Mouse (Mus musculus): Measurements from ENCODE around the gene Vstm4. TPM values are rescaled to one million over a fixed set of nuclear protein-coding genes. Genes with fewer than 3 reads are reported as not detected.

The Vstm4 gene
- total RNA-seq (2021): 1 to 10 TPM; 3.9 to 4.5 TPM
- long read RNA-seq, experiment 1, transcript Vstm4-201 (8 exons, 2,745 nt): major isoform, 16 of 16 reads
- long read RNA-seq, experiment 1, partial matches to known transcripts: 0 of 16 reads
- long read RNA-seq, experiment 1, other reads (novel, unspliced or antisense): 0 of 16 reads
- long read RNA-seq, experiment 2, transcript Vstm4-201 (8 exons, 2,745 nt): major isoform, 6 of 7 reads
- long read RNA-seq, experiment 2, partial matches to known transcripts: 1 of 7 reads
- long read RNA-seq, experiment 2, other reads (novel, unspliced or antisense): 0 of 7 reads

- DNase-seq (ENCODE audit: low spot score in 2 of 2): peak; percentile 25 to 47
Observed at GRCm38 (mm10) chr14:32856681-32857328, at the start of gene Vstm4. Vstm4 (plus strand) TSS chr14:32856756.

DNA sequence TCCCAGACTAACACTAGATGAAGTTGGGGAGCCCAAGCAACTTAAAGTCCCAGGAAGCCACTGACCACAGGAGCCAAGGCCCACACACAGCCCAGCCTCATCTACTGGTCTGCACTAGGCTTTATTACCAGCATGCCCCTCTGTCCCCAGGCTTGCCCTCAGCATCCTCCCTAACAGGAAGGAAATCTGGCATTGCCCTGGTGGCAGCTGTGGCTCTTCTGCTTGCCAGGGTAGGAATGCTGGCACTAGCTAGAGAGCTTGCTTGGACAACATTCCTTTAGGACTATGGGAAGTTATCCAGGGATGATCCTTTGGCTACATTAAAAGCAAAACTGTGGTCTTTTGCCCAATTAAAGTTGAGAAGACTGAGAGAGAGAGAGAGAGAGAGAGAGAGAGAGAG lies 46.4 kb upstream of the Vstm4 start:
- DNase-seq (ENCODE audit: low spot score in 2 of 2): no peak

- no peak for DNase-seq (ENCODE audit: low spot score in 2 of 2)
Observed at GRCm38 (mm10) chr14:32812429-32812828, 44.1 kb upstream of the Vstm4 start.

GRCm38 (mm10) chr14:32814961-32815360 lies 41.6 kb upstream of the Vstm4 start:
- DNase-seq (ENCODE audit: low spot score in 2 of 2): no peak

- DNase-seq (ENCODE audit: low spot score in 2 of 2): no peak
Observed at GRCm38 (mm10) chr14:32816533-32816932, 40.0 kb upstream of the Vstm4 start.

DNA sequence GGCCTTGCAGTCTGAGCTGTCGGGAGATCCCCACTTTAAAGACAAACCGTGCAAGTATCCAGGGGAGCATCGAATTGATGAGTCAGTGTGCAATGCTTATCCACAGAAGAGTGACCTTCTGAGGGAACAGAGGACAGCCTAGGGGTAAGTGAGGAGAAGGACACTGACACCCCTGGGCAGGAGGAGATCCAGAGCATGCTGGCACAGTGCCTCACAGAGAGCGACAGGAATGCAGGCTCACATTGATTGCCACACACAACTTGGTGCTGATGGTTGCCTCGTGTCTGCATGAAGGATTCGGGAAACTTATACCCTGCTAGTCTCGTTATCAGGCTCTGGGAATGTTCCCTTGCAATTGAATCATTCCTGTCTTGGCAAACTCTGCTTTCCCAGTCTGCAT lies 39.3 kb upstream of the Vstm4 start:
- DNase-seq (ENCODE audit: low spot score in 2 of 2): no peak

- no peak for DNase-seq (ENCODE audit: low spot score in 2 of 2)
Observed at GRCm38 (mm10) chr14:32819297-32819696, 37.3 kb upstream of the Vstm4 start.

GRCm38 (mm10) chr14:32822812-32823211 lies 33.7 kb upstream of the Vstm4 start:
- no peak for DNase-seq (ENCODE audit: low spot score in 2 of 2)

- DNase-seq (ENCODE audit: low spot score in 2 of 2): no peak
Observed at GRCm38 (mm10) chr14:32823861-32824260, 32.7 kb upstream of the Vstm4 start.

GRCm38 (mm10) chr14:32824267-32825150 lies 32.0 kb upstream of the Vstm4 start:
- DNase-seq (ENCODE audit: low spot score in 2 of 2): no peak

GRCm38 (mm10) chr14:32825426-32826032 lies 31.0 kb upstream of the Vstm4 start:
- DNase-seq (ENCODE audit: low spot score in 2 of 2): no peak

GRCm38 (mm10) chr14:32827165-32827564 lies 29.4 kb upstream of the Vstm4 start:
- no peak for DNase-seq (ENCODE audit: low spot score in 2 of 2)

DNA sequence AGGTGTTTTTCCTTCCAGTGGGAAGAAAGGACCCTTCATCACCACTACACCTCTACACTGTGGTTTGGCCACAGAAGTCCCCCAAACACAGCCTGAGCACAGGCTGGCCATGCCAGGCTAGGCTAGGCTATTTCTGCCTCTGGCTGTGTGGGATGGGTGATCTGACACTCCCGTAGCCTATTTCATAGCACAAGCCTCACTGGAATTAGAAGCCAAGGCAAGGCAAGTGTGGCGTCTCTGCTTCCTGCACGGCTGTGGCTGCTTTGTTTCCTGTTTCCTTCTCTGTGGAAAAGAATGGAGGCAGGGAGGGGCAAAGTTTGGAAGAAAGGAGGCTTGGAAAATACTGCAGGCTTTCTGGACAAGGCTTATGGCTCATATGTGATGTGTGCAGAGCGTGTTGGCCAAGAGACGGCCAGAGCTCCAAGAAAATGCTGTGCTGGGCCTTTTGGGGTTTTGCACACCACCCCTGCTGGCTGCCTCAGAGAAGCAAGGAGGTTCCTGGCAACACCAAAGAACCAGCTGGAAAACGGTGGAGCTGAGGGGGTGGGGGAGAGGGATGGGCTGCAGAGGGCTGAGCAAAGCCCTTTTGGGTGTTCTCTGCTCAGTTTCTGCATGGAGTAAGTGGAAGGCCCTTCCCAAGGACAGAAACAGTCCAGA lies 28.4 kb upstream of the Vstm4 start:
- peak; percentile 16 to 17 for DNase-seq (ENCODE audit: low spot score in 2 of 2)

DNA sequence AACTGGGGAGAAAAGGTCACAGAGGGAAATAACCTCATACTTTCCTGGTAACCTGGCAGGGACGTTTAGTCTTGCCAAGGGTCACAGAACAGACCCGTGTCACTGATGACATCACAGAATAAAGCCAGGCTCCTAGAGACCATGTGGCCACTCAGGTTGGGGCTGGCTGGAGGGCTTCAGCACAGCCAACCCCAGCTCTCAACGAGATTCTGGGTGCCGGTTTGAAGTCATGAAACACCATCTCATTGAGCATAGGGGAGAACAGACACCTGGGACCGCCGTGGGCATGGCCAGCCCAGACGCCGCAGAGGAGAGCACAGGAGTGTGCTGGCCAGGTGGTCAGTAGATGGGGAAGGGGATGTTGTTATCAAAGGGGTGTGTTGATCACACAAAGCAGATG lies 22.7 kb upstream of the Vstm4 start, which contains the start of gene Fam170b:
Gene Fam170b (plus strand): TSS at position 116 of the 400 bp plus-strand sequence.
- DNase-seq (ENCODE audit: low spot score in 2 of 2): no peak

DNA sequence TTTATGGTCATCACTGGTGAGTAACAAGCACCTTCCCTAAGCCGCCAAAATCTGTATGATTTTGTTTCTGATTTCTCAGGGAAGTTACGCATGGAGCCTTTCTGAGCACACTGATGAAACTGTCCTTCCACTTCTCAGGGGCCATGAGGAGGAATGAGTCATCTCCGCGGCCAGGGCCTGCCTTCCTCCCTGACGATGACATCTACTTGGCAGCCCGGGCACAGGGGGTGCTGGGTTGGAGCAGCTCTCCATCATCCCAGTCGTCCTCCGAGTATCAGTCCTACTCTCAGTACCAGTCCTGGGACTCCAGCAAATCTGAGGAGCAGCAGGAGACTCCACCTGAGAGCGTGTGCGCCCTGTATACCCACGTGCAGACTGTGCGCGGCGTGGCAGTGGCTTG lies 21.4 kb upstream of the Vstm4 start:
- no peak for DNase-seq (ENCODE audit: low spot score in 2 of 2)

- no peak for DNase-seq (ENCODE audit: low spot score in 2 of 2)
Observed at GRCm38 (mm10) chr14:32835596-32835995, 21.0 kb upstream of the Vstm4 start.

- DNase-seq (ENCODE audit: low spot score in 2 of 2): no peak
Observed at GRCm38 (mm10) chr14:32836191-32836590, 20.4 kb upstream of the Vstm4 start.

GRCm38 (mm10) chr14:32842052-32842451 lies 14.5 kb upstream of the Vstm4 start:
- DNase-seq (ENCODE audit: low spot score in 2 of 2): no peak

GRCm38 (mm10) chr14:32854059-32854458 lies 2.5 kb upstream of the Vstm4 start:
- no peak for DNase-seq (ENCODE audit: low spot score in 2 of 2)

- DNase-seq (ENCODE audit: low spot score in 2 of 2): no peak
Observed at GRCm38 (mm10) chr14:32856246-32856645, 310 bp upstream of the Vstm4 start.

DNA sequence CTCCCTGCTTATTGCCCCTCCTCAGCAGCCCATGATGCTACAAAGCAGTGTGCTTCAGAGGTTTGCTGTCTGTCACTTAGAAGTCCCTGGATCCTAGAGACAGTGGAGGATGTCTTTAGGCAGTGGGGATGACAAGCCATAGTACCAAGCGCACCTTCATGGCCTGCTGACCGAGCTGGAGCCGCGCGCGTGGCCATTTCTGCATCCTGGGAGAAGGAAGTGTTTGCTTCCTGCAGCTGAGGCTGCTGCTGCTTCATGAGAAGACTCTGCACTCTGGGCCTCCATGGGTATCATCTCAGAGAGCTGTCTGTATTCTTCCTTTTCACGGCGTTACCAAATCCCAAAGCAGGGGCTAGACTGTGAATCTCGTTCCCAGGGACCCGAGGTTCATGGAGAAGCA lies 1.8 kb downstream of the Vstm4 start:
- DNase-seq (ENCODE audit: low spot score in 2 of 2): no peak
